Mouse (Mus musculus) liver, embryonic 12.5 days (tissue): ENCODE measurements around the gene Frs3. TPM values are rescaled to one million over a fixed set of nuclear protein-coding genes. Genes with fewer than 3 reads are reported as not detected.

Experiments used
- ATAC-seq: fragments of 200-750 bp; cut with Nextera tagmentation; 2 replicates; pipeline ENCODE4 v1.8.0; 2017; ENCODE audit warnings: moderate number of reproducible peaks, mild to moderate bottlenecking, moderate library complexity
- H3K27ac ChIP-seq: fragments of 300-500 bp; sonication (generic); 2 replicates; pipeline ENCODE4 v1.5.1; 2016; ENCODE audit warnings: mild to moderate bottlenecking
- H3K27me3 ChIP-seq: fragments of 300-500 bp; sonication (generic); replicated peaks from 2 replicates; pipeline ENCODE4 v1.6.1; 2016; ENCODE audit warnings: mild to moderate bottlenecking, moderate library complexity
- H3K36me3 ChIP-seq: fragments of 300-500 bp; sonication (generic); 2 replicates; pipeline ENCODE4 v1.6.1; 2016; ENCODE audit warnings: mild to moderate bottlenecking, moderate library complexity
- H3K4me1 ChIP-seq: fragments of 300-500 bp; sonication (generic); 2 replicates; pipeline ENCODE4 v1.6.1; 2016
- H3K4me2 ChIP-seq: fragments of 300-500 bp; sonication (generic); 2 replicates; pipeline ENCODE4 v1.6.1; 2016; ENCODE audit warnings: mild to moderate bottlenecking, moderate library complexity
- H3K4me3 ChIP-seq: fragments of 300-500 bp; sonication (generic); 2 replicates; pipeline ENCODE4 v1.5.1; 2016; ENCODE audit warnings: mild to moderate bottlenecking, moderate library complexity
- H3K9ac ChIP-seq: fragments of 300-500 bp; sonication (generic); 2 replicates; pipeline ENCODE4 v1.6.1; 2016; ENCODE audit warnings: mild to moderate bottlenecking, moderate library complexity
- H3K9me3 ChIP-seq: fragments of 300-500 bp; sonication (generic); replicated peaks from 2 replicates; pipeline ENCODE4 v1.6.1; 2016; ENCODE audit warnings: mild to moderate bottlenecking, moderate library complexity
- WGBS: fragments of 180-500 bp; shearing (Covaris S2); methylation state at CpG from one replicate; pipeline ENCODE4 v1.1.7; 2016; ENCODE audit not compliant: insufficient replicate concordance; 5-methylcytosine and 5-hydroxymethylcytosine counted together
- polyA plus RNA-seq: library from polyadenylated mRNA; unstranded; fragments of >200 nt; fragmentation: Nextera tagmentation; extraction: Ambion mirVana; gene quantifications from 2 replicates; pipeline ENCODE4 v1.2.1, GENCODE M21; 2016

Frs3 gene
- polyA plus RNA-seq, 1 experiment from 2014 or later, result 1.7 TPM

GRCm38 (mm10) chr17:47710036-47710435, 21.2 kb downstream of the Frs3 start:
- H3K36me3 ChIP-seq, result no peaks in the 10 kb centered on the region
- H3K4me3 ChIP-seq, result no peak overlapping the region
- H3K27me3 ChIP-seq, result peaks cover 65% of the 10 kb centered on the region
- H3K27ac ChIP-seq, result no peak overlapping the region
- H3K9ac ChIP-seq, result no peak overlapping the region
- ATAC-seq, result no peak
- no peaks in the 10 kb centered on the region for H3K9me3 ChIP-seq
- peaks cover 9% of the 10 kb centered on the region; the same call in 1 of the 2 replicates for H3K4me1 ChIP-seq
- 25% methylated on average over 3 of the region's 3 CpGs for WGBS
- no peak overlapping the region for H3K4me2 ChIP-seq

- 41% methylated on average over 6 of the region's 6 CpGs for WGBS
- H3K4me2 ChIP-seq, result no peak overlapping the region
- H3K9me3 ChIP-seq, result no peaks in the 10 kb centered on the region
- H3K36me3 ChIP-seq, result no peaks in the 10 kb centered on the region
- no peak overlapping the region for H3K9ac ChIP-seq
- no peak overlapping the region for H3K4me3 ChIP-seq
- H3K27ac ChIP-seq, result no peak overlapping the region
- peaks cover 63% of the 10 kb centered on the region for H3K27me3 ChIP-seq
- peak; percentile 43; the same call in 1 of the 2 replicates for ATAC-seq
- peaks cover 9% of the 10 kb centered on the region; the same call in 1 of the 2 replicates for H3K4me1 ChIP-seq
Observed at GRCm38 (mm10) chr17:47711883-47712282, 23.1 kb downstream of the Frs3 start.

GRCm38 (mm10) chr17:47712889-47713571, 24.2 kb downstream of the Frs3 start:
- H3K4me1 ChIP-seq, result peaks cover 9% of the 10 kb centered on the region; the same call in 1 of the 2 replicates
- H3K27ac ChIP-seq, result no peak overlapping the region
- H3K36me3 ChIP-seq, result no peaks in the 10 kb centered on the region
- 55% methylated on average over 10 of the region's 22 CpGs for WGBS
- ATAC-seq, result no peak
- H3K9me3 ChIP-seq, result no peaks in the 10 kb centered on the region
- H3K27me3 ChIP-seq, result peaks cover 52% of the 10 kb centered on the region; the same call in 1 of the 2 replicates
- H3K4me3 ChIP-seq, result no peak overlapping the region
- H3K9ac ChIP-seq, result no peak overlapping the region
- H3K4me2 ChIP-seq, result no peak overlapping the region

GRCm38 (mm10) chr17:47715037-47715436, 26.2 kb downstream of the Frs3 start:
- H3K4me2 ChIP-seq, result no peak overlapping the region
- H3K9ac ChIP-seq, result no peak overlapping the region
- H3K27ac ChIP-seq, result no peak overlapping the region
- ATAC-seq, result no peak
- peaks cover 9% of the 10 kb centered on the region; the same call in 1 of the 2 replicates for H3K4me1 ChIP-seq
- WGBS, result 34% methylated on average over 3 of the region's 3 CpGs
- peaks cover 42% of the 10 kb centered on the region; the same call in 1 of the 2 replicates for H3K27me3 ChIP-seq
- H3K9me3 ChIP-seq, result no peaks in the 10 kb centered on the region
- no peak overlapping the region for H3K4me3 ChIP-seq
- no peaks in the 10 kb centered on the region for H3K36me3 ChIP-seq

- H3K9me3 ChIP-seq, result no peaks in the 10 kb centered on the region
- no peak for ATAC-seq
- WGBS, result 33% methylated on average over 4 of the region's 4 CpGs
- H3K9ac ChIP-seq, result no peak overlapping the region
- no peaks in the 10 kb centered on the region for H3K36me3 ChIP-seq
- peaks cover 18% of the 10 kb centered on the region; the same call in 1 of the 2 replicates for H3K27me3 ChIP-seq
- H3K4me2 ChIP-seq, result no peak overlapping the region
- H3K4me1 ChIP-seq, result no peaks in the 10 kb centered on the region
- no peak overlapping the region for H3K27ac ChIP-seq
- H3K4me3 ChIP-seq, result no peak overlapping the region
Observed at GRCm38 (mm10) chr17:47721183-47721582, 32.4 kb downstream of the Frs3 start.

GRCm38 (mm10) chr17:47726566-47726965, 37.7 kb downstream of the Frs3 start, which contains the start of gene Pgc:
Gene Pgc, plus strand, starts transcription at chr17:47726842.
- H3K4me1 ChIP-seq, result no peaks in the 10 kb centered on the region
- H3K4me3 ChIP-seq, result no peak within 1 kb of the TSS
- H3K27me3 ChIP-seq, result peaks cover 30% of the 10 kb centered on the region
- H3K27ac ChIP-seq, result no peak within 1 kb of the TSS
- H3K4me2 ChIP-seq, result no peak within 1 kb of the TSS
- no peak for ATAC-seq
- no peaks in the 10 kb centered on the region for H3K9me3 ChIP-seq
- H3K36me3 ChIP-seq, result no peaks in the 10 kb centered on the region
- 63% methylated on average over 11 of the region's 11 CpGs for WGBS
- no peak within 1 kb of the TSS for H3K9ac ChIP-seq

GRCm38 (mm10) chr17:47730633-47731575, 42.1 kb downstream of the Frs3 start:
- H3K9ac ChIP-seq, result no peak overlapping the region
- no peak overlapping the region for H3K27ac ChIP-seq
- WGBS, result 51% methylated on average over 24 of the region's 24 CpGs
- peaks cover 43% of the 10 kb centered on the region for H3K27me3 ChIP-seq
- H3K9me3 ChIP-seq, result no peaks in the 10 kb centered on the region
- no peak overlapping the region for H3K4me3 ChIP-seq
- no peak for ATAC-seq
- H3K4me2 ChIP-seq, result no peak overlapping the region
- no peaks in the 10 kb centered on the region for H3K36me3 ChIP-seq
- 0 out of 2 replicates have a peak, but pooled peaks cover 6% of the 10 kb centered on the region for H3K4me1 ChIP-seq

- ATAC-seq, result no peak
- Histone ChIP-seq H3K27ac (no peak overlapping the region), H3K4me2 (no peak overlapping the region), H3K27me3 (peaks cover 50% of the 10 kb centered on the region), H3K9me3 (no peaks in the 10 kb centered on the region), H3K9ac (no peak overlapping the region), H3K36me3 (no peaks in the 10 kb centered on the region), H3K4me1 (peaks cover 34% of the 10 kb centered on the region), H3K4me3 (no peak overlapping the region)
- WGBS, result 65% methylated on average over 14 of the region's 14 CpGs
Observed at GRCm38 (mm10) chr17:47735553-47736100, 46.8 kb downstream of the Frs3 start.

GRCm38 (mm10) chr17:47736856-47737255, 48.0 kb downstream of the Frs3 start, which contains the start of gene Tfeb:
Gene Tfeb, plus strand, starts transcription at chr17:47737030.
- Histone ChIP-seq H3K4me3 (peak within 1 kb of the TSS; percentile 68), H3K27me3 (peaks cover 43% of the 10 kb centered on the region), H3K36me3 (no peaks in the 10 kb centered on the region), H3K4me2 (peak within 1 kb of the TSS; percentile 100), H3K9ac (peak within 1 kb of the TSS; percentile 74), H3K27ac (peak within 1 kb of the TSS; percentile 76), H3K9me3 (no peaks in the 10 kb centered on the region), H3K4me1 (peaks cover 34% of the 10 kb centered on the region)
- ATAC-seq, result peak; percentile 81
- WGBS, result under 1% methylated on average over 47 of the region's 47 CpGs

- H3K4me1 ChIP-seq, result peaks cover 34% of the 10 kb centered on the region
- peak overlapping the region; percentile 74 for H3K9ac ChIP-seq
- H3K4me2 ChIP-seq, result peak overlapping the region; percentile 100
- under 1% methylated on average over 42 of the region's 60 CpGs for WGBS
- peak overlapping the region; percentile 76 for H3K27ac ChIP-seq
- peak overlapping the region; percentile 68 for H3K4me3 ChIP-seq
- peaks cover 37% of the 10 kb centered on the region for H3K27me3 ChIP-seq
- H3K36me3 ChIP-seq, result no peaks in the 10 kb centered on the region
- H3K9me3 ChIP-seq, result no peaks in the 10 kb centered on the region
- peak; percentile 77 for ATAC-seq
Observed at GRCm38 (mm10) chr17:47737271-47738065, 48.6 kb downstream of the Frs3 start.
